Mouse (Mus musculus): Measurements from ENCODE around the gene Fars2. TPM values are rescaled to one million over a fixed set of nuclear protein-coding genes. Genes with fewer than 3 reads are reported as not detected.

Gene Fars2
- polyA plus RNA-seq, 1 experiment from 2014 or later = 37.9 TPM

GRCm38 (mm10) chr13:36200453-36200852 is 83.2 kb downstream of the Fars2 start:
- Histone ChIP-seq H3K4me2 (ENCODE audit: low read depth, low read length) (no peak overlapping the region), H3K27me3 (ENCODE audit: insufficient read depth, low read length) (no peaks in the 10 kb centered on the region), H3K9me3 (ENCODE audit: low read length) (no peaks in the 10 kb centered on the region), H3K9ac (replicated peaks) (no peak overlapping the region), H3K4me3 (ENCODE audit: low read depth, low read length) (no peak overlapping the region), H3K4me1 (ENCODE audit: insufficient read depth) (peaks cover 9% of the 10 kb centered on the region; the same call in 1 of the 2 replicates), H3K27ac (ENCODE audit: low read depth) (peak overlapping the region; percentile 71), H3K36me3 (replicated peaks; ENCODE audit: insufficient read depth, low read length) (no peaks in the 10 kb centered on the region)
- 48% methylated on average over 4 of the region's 4 CpGs for WGBS (ENCODE audit: insufficient replicate concordance)
- peak; percentile 79 for ATAC-seq
- DNase-seq = no peak
- TF ChIP-seq CTCF (IDR thresholded peaks at IDR 0.05; ENCODE audit: low read depth) = no peak
- TF ChIP-seq EP300 (IDR thresholded peaks at IDR 0.05; ENCODE audit: low read depth) = peak; percentile 87

DNA sequence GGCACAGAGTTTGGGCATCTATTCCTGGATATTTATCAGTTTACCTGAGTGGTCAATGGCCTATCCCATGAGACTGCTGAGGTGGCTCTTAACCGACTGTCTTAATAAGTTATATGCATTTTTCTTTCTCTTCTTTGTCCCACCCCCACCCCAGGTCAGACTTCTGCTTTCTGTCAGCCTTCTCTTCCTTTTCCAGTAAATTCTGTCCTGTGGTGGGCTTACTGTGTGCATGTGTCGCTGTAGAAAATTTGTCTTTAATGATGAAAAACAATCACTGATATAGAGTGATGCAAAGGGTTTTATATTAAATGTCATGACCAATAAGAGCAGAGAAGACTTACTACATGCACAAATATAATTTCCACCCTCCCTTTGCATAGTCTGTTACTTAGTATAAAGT is 85.3 kb downstream of the Fars2 start:
- H3K4me1 ChIP-seq (ENCODE audit: insufficient read depth) = peaks cover 9% of the 10 kb centered on the region; the same call in 1 of the 2 replicates
- DNase-seq = no peak
- H3K9me3 ChIP-seq (ENCODE audit: low read length) = no peaks in the 10 kb centered on the region
- no peak for ATAC-seq
- H3K9ac ChIP-seq (replicated peaks) = no peak overlapping the region
- H3K27ac ChIP-seq (ENCODE audit: low read depth) = peak overlapping the region; percentile 44; the same call in 1 of the 2 replicates
- no peaks in the 10 kb centered on the region for H3K27me3 ChIP-seq (ENCODE audit: insufficient read depth, low read length)
- no peak overlapping the region for H3K4me3 ChIP-seq (ENCODE audit: low read depth, low read length)
- H3K36me3 ChIP-seq (replicated peaks; ENCODE audit: insufficient read depth, low read length) = no peaks in the 10 kb centered on the region
- no peak overlapping the region for H3K4me2 ChIP-seq (ENCODE audit: low read depth, low read length)
- TF ChIP-seq CTCF (IDR thresholded peaks at IDR 0.05; ENCODE audit: low read depth) (no peak), EP300 (IDR thresholded peaks at IDR 0.05; ENCODE audit: low read depth) (no peak)
- WGBS (ENCODE audit: insufficient replicate concordance) = 39% methylated on average over 2 of the region's 2 CpGs

GRCm38 (mm10) chr13:36203014-36203413 is 85.8 kb downstream of the Fars2 start:
- H3K4me3 ChIP-seq (ENCODE audit: low read depth, low read length) = no peak overlapping the region
- no peaks in the 10 kb centered on the region for H3K9me3 ChIP-seq (ENCODE audit: low read length)
- H3K4me2 ChIP-seq (ENCODE audit: low read depth, low read length) = peak overlapping the region; percentile 11; the same call in 1 of the 2 replicates
- no peak overlapping the region for H3K27ac ChIP-seq (ENCODE audit: low read depth)
- H3K9ac ChIP-seq (replicated peaks) = no peak overlapping the region
- H3K27me3 ChIP-seq (ENCODE audit: insufficient read depth, low read length) = no peaks in the 10 kb centered on the region
- peak; percentile 95 for TF ChIP-seq EP300 (IDR thresholded peaks at IDR 0.05; ENCODE audit: low read depth)
- no peak for TF ChIP-seq CTCF (IDR thresholded peaks at IDR 0.05; ENCODE audit: low read depth)
- H3K36me3 ChIP-seq (replicated peaks; ENCODE audit: insufficient read depth, low read length) = no peaks in the 10 kb centered on the region
- 63% methylated on average over 6 of the region's 6 CpGs for WGBS (ENCODE audit: insufficient replicate concordance)
- DNase-seq (peak; percentile 83), ATAC-seq (peak; percentile 96)
- peaks cover 9% of the 10 kb centered on the region; the same call in 1 of the 2 replicates for H3K4me1 ChIP-seq (ENCODE audit: insufficient read depth)

GRCm38 (mm10) chr13:36204320-36204719 is 87.1 kb downstream of the Fars2 start:
- no peak for DNase-seq
- no peaks in the 10 kb centered on the region for H3K27me3 ChIP-seq (ENCODE audit: insufficient read depth, low read length)
- no peaks in the 10 kb centered on the region for H3K36me3 ChIP-seq (replicated peaks; ENCODE audit: insufficient read depth, low read length)
- H3K4me3 ChIP-seq (ENCODE audit: low read depth, low read length) = no peak overlapping the region
- H3K4me1 ChIP-seq (ENCODE audit: insufficient read depth) = peaks cover 9% of the 10 kb centered on the region; the same call in 1 of the 2 replicates
- ATAC-seq = no peak
- no peak for TF ChIP-seq CTCF (IDR thresholded peaks at IDR 0.05; ENCODE audit: low read depth)
- no peak overlapping the region for H3K27ac ChIP-seq (ENCODE audit: low read depth)
- 86% methylated on average over 3 of the region's 3 CpGs for WGBS (ENCODE audit: insufficient replicate concordance)
- no peaks in the 10 kb centered on the region for H3K9me3 ChIP-seq (ENCODE audit: low read length)
- H3K4me2 ChIP-seq (ENCODE audit: low read depth, low read length) = no peak overlapping the region
- no peak overlapping the region for H3K9ac ChIP-seq (replicated peaks)

DNA sequence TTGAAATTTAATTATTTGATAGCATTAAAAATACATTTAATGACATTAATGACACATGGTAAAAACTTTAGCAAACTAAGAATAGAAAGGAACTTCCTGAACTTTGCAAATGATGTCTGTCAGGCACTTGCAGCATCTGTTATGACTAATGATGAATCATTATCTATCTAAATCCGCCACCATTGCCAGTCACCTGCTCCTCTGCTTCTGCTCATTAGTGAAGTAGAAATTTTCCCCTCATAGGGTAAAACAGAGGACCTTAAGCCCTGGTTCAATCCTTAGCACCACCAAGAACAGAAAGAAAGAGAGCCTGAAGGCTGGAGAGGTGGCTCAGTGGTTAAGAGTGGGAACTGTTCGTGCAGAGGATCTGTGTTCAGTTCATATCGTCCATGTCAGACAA is 93.8 kb downstream of the Fars2 start:
- 88% methylated on average over 3 of the region's 3 CpGs for WGBS (ENCODE audit: insufficient replicate concordance)
- TF ChIP-seq CTCF (IDR thresholded peaks at IDR 0.05; ENCODE audit: low read depth) (no peak), EP300 (IDR thresholded peaks at IDR 0.05; ENCODE audit: low read depth) (no peak)

DNA sequence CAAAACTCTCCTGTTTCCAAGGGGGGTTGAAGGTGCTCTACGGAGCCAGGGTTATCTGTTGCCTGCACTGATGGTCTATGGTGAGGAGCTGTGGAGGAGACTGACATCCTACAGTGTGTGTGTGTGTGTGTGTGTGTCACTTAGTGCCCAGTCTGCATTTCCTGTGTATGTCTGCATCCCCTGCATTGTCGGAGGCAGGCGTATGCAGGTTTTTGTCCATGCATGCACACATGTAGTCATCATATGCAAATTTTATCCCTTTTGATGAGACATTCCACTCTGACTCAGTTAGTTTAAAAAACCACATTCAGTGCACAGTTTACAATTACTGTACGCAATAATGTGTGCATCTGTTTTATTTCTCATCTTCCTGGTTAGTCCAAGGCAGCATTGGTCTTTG is 96.8 kb downstream of the Fars2 start:
- no peak overlapping the region for H3K27ac ChIP-seq (ENCODE audit: low read depth)
- 72% methylated on average over 4 of the region's 4 CpGs for WGBS (ENCODE audit: insufficient replicate concordance)
- TF ChIP-seq EP300 (IDR thresholded peaks at IDR 0.05; ENCODE audit: low read depth) (no peak), CTCF (IDR thresholded peaks at IDR 0.05; ENCODE audit: low read depth) (no peak)

More for the DNA sequence above, 93.8 kb downstream of the Fars2 start:
- H3K4me1 ChIP-seq (ENCODE audit: insufficient read depth) = no peaks in the 10 kb centered on the region
- DNase-seq (no peak), ATAC-seq (no peak)
- H3K27me3 ChIP-seq (ENCODE audit: insufficient read depth, low read length) = no peaks in the 10 kb centered on the region
- no peak overlapping the region for H3K27ac ChIP-seq (ENCODE audit: low read depth)
- no peaks in the 10 kb centered on the region for H3K9me3 ChIP-seq (ENCODE audit: low read length)
- no peak overlapping the region for H3K4me2 ChIP-seq (ENCODE audit: low read depth, low read length)
- no peak overlapping the region for H3K9ac ChIP-seq (replicated peaks)
- H3K36me3 ChIP-seq (replicated peaks; ENCODE audit: insufficient read depth, low read length) = no peaks in the 10 kb centered on the region
- H3K4me3 ChIP-seq (ENCODE audit: low read depth, low read length) = no peak overlapping the region

DNA sequence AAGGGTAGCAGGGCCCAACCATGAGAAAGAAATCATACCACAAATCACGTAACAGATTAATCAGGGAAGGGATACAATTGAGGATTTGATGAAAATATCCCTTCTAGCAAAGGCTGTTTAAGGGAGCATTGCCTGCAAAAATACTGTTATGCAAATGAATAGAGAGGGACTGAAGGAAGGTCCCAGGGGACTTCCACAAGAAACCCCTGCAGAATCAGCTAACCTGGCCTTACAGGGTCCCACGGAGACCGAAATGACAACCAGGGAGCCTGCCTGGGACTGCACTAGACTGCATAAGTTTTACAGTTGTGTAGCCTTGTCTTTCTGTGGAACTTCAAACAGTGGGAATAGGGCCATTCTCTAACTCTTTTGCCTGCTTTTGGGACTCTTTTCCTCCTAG is 98.8 kb downstream of the Fars2 start:
- Histone ChIP-seq H3K9ac (replicated peaks) (no peak overlapping the region), H3K4me2 (ENCODE audit: low read depth, low read length) (no peak overlapping the region), H3K27me3 (ENCODE audit: insufficient read depth, low read length) (no peaks in the 10 kb centered on the region), H3K4me3 (ENCODE audit: low read depth, low read length) (no peak overlapping the region), H3K4me1 (ENCODE audit: insufficient read depth) (no peaks in the 10 kb centered on the region), H3K36me3 (replicated peaks; ENCODE audit: insufficient read depth, low read length) (no peaks in the 10 kb centered on the region), H3K9me3 (ENCODE audit: low read length) (no peaks in the 10 kb centered on the region), H3K27ac (ENCODE audit: low read depth) (no peak overlapping the region)
- ATAC-seq (no peak), DNase-seq (no peak)
- 90% methylated on average over 3 of the region's 3 CpGs for WGBS (ENCODE audit: insufficient replicate concordance)
- TF ChIP-seq CTCF (IDR thresholded peaks at IDR 0.05; ENCODE audit: low read depth) (no peak), EP300 (IDR thresholded peaks at IDR 0.05; ENCODE audit: low read depth) (no peak)

More for the DNA sequence above, 96.8 kb downstream of the Fars2 start:
- no peak overlapping the region for H3K4me2 ChIP-seq (ENCODE audit: low read depth, low read length)
- H3K4me3 ChIP-seq (ENCODE audit: low read depth, low read length) = no peak overlapping the region
- ATAC-seq (no peak), DNase-seq (no peak)
- no peaks in the 10 kb centered on the region for H3K27me3 ChIP-seq (ENCODE audit: insufficient read depth, low read length)
- no peak overlapping the region for H3K9ac ChIP-seq (replicated peaks)
- no peaks in the 10 kb centered on the region for H3K4me1 ChIP-seq (ENCODE audit: insufficient read depth)
- no peaks in the 10 kb centered on the region for H3K36me3 ChIP-seq (replicated peaks; ENCODE audit: insufficient read depth, low read length)
- no peaks in the 10 kb centered on the region for H3K9me3 ChIP-seq (ENCODE audit: low read length)

Data from liver, postnatal 0 days (tissue).